Mouse (Mus musculus): Measurements from ENCODE around the gene Crocc2. TPM values are rescaled to one million over a fixed set of nuclear protein-coding genes. Genes with fewer than 3 reads are reported as not detected.

The Crocc2 gene
- polyA plus RNA-seq, 2 experiments, result 0.02 TPM; not detected in 1

DNA sequence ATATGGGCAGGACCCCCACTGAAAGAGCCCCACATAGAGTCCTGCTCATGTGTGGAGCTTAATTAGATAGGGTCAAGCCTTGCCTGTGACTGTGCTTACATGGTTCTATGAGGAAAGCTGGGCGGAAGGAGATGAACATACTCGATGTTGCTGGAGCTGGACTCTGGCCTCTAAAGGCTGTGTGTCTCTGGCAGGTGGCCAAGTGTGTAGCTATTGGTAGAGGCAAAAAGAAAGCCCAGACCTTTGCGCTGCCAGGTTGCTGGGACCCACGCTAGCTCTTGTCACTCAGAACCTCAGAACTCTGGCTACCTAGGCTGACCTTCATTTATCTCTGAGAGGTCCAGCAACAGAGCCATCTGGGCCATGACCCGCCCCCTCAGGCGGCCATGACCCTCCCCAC lies 30.0 kb upstream of the Crocc2 start:
- no peaks in the 10 kb centered on the region for H3K9me3 ChIP-seq (ENCODE audit: control insufficient read depth, low read length)
- H3K9ac ChIP-seq (replicated peaks), result no peak overlapping the region
- 54% methylated on average over 6 of the region's 6 CpGs for WGBS (ENCODE audit: insufficient replicate concordance)
- no peak overlapping the region for H3K4me3 ChIP-seq (ENCODE audit: insufficient read depth in 1 of 2, low read depth in 2 of 2, low read length in 2 of 2)
- H3K27ac ChIP-seq, result no peak overlapping the region
- H3K4me2 ChIP-seq (ENCODE audit: low read depth), result no peak overlapping the region
- H3K4me1 ChIP-seq (replicated peaks; ENCODE audit: control insufficient read depth in 2 of 2, insufficient read depth in 2 of 2, low read length in 1 of 2), result peaks cover 0 to 2% of the 10 kb centered on the region in 2 experiments; a peak in 1 of 4 replicates
- peak; percentile 69 for ATAC-seq (ENCODE audit: insufficient read depth)
- DNase-seq (ENCODE audit: low read depth in 3 of 3, low spot score in 3 of 3), result peak; percentile 24 to 45 (median 34)
- no peaks in the 10 kb centered on the region for H3K36me3 ChIP-seq (replicated peaks; ENCODE audit: control insufficient read depth, insufficient read depth, low read depth)
- TF ChIP-seq CTCF (IDR thresholded peaks at IDR 0.05; ENCODE audit: low read depth), result no peak
- TF ChIP-seq EP300 (IDR thresholded peaks at IDR 0.05; ENCODE audit: low read depth), result no peak
- H3K27me3 ChIP-seq (ENCODE audit: control insufficient read depth, insufficient read depth, low read length), result no peaks in the 10 kb centered on the region

DNA sequence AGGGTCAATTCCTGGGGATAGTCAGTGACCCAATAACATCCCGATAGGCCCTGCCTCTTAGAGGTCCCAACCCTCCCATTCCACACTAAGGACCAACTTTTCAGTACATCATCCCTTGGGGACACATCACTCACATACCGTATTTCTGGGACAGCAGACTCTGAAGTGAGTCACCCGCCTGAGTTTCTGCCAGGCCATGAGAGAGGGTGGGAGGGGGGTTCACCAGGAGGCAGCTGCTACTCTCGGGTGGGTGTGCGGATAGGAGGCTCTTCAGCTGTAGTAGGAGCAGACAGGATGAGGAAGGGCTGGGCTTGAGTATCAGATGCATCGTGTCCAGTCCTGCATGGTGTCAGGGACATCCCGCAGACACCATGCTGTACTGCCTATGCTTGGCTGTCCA lies 28.8 kb upstream of the Crocc2 start:
- no peak for TF ChIP-seq EP300 (IDR thresholded peaks at IDR 0.05; ENCODE audit: low read depth)
- Histone ChIP-seq H3K27me3 (ENCODE audit: control insufficient read depth, insufficient read depth, low read length) (no peaks in the 10 kb centered on the region), H3K27ac (no peak overlapping the region), H3K9me3 (ENCODE audit: control insufficient read depth, low read length) (no peaks in the 10 kb centered on the region), H3K4me2 (ENCODE audit: low read depth) (no peak overlapping the region), H3K4me1 (replicated peaks; ENCODE audit: control insufficient read depth in 2 of 2, insufficient read depth in 2 of 2, low read length in 1 of 2) (peaks cover 0 to 2% of the 10 kb centered on the region in 2 experiments; a peak in 1 of 4 replicates), H3K9ac (replicated peaks) (no peak overlapping the region), H3K36me3 (replicated peaks; ENCODE audit: control insufficient read depth, insufficient read depth, low read depth) (no peaks in the 10 kb centered on the region), H3K4me3 (ENCODE audit: insufficient read depth in 1 of 2, low read depth in 2 of 2, low read length in 2 of 2) (no peak overlapping the region)
- WGBS (ENCODE audit: insufficient replicate concordance), result 58% methylated on average over 7 of the region's 7 CpGs
- DNase-seq (ENCODE audit: low read depth in 3 of 3, low spot score in 3 of 3), result no peak
- no peak for ATAC-seq (ENCODE audit: insufficient read depth)

DNA sequence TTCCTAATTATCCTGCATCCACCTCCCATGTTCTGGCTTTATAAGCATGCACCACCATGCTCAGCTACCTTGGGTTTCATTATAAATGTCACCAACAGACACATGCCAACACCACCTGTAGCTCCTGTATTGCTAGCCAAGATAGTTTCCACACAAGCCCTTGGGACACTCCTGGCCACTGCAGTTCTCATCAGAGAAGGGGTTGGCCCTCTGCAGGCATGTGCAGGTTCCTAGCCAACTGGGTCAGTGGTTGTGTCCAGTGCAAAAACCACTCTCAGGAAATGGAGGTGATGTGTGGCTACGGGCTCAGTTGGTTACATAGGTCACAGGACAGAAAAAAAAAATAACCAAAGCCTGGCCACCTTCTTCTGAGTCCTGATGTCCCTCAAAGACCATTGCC lies 25.7 kb upstream of the Crocc2 start:
- H3K4me2 ChIP-seq (ENCODE audit: low read depth), result no peak overlapping the region
- H3K9me3 ChIP-seq (ENCODE audit: control insufficient read depth, low read length), result no peaks in the 10 kb centered on the region
- no peaks in the 10 kb centered on the region for H3K27me3 ChIP-seq (ENCODE audit: control insufficient read depth, insufficient read depth, low read length)
- peaks cover 0 to 2% of the 10 kb centered on the region in 2 experiments; a peak in 1 of 4 replicates for H3K4me1 ChIP-seq (replicated peaks; ENCODE audit: control insufficient read depth in 2 of 2, insufficient read depth in 2 of 2, low read length in 1 of 2)
- H3K9ac ChIP-seq (replicated peaks), result no peak overlapping the region
- no peak overlapping the region for H3K4me3 ChIP-seq (ENCODE audit: insufficient read depth in 1 of 2, low read depth in 2 of 2, low read length in 2 of 2)
- TF ChIP-seq EP300 (IDR thresholded peaks at IDR 0.05; ENCODE audit: low read depth), result no peak
- TF ChIP-seq CTCF (IDR thresholded peaks at IDR 0.05; ENCODE audit: low read depth), result no peak
- WGBS (ENCODE audit: insufficient replicate concordance), result 59% methylated on average over 1 of the region's 1 CpGs
- H3K36me3 ChIP-seq (replicated peaks; ENCODE audit: control insufficient read depth, insufficient read depth, low read depth), result no peaks in the 10 kb centered on the region
- H3K27ac ChIP-seq, result no peak overlapping the region
- DNase-seq (ENCODE audit: low read depth in 3 of 3, low spot score in 3 of 3) (no peak), ATAC-seq (ENCODE audit: insufficient read depth) (no peak)

DNA sequence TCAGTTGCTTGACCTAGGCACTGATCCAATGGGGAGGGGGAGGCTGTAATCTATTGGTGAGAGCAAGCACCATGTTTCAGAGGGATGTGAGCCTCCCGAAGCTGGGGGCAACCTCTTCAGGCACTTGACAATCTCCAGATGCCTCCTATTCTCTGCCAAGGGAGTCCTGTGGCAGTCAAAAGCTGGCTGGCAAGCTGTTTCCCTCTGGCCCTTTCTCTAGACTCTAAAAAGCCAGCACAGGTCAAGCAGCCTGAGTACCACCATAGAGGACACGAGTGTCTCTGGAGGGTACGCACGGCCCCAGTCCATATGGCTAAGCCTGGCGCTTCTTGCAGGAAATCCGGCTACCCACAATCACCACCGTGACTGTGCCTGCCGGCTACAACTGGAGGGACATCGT lies 24.3 kb upstream of the Crocc2 start:
- TF ChIP-seq EP300 (IDR thresholded peaks at IDR 0.05; ENCODE audit: low read depth) (no peak), CTCF (IDR thresholded peaks at IDR 0.05; ENCODE audit: low read depth) (no peak)
- DNase-seq (ENCODE audit: low read depth in 3 of 3, low spot score in 3 of 3) (no peak), ATAC-seq (ENCODE audit: insufficient read depth) (no peak)
- Histone ChIP-seq H3K4me3 (ENCODE audit: insufficient read depth in 1 of 2, low read depth in 2 of 2, low read length in 2 of 2) (no peak overlapping the region), H3K9ac (replicated peaks) (no peak overlapping the region), H3K36me3 (replicated peaks; ENCODE audit: control insufficient read depth, insufficient read depth, low read depth) (no peaks in the 10 kb centered on the region), H3K27me3 (ENCODE audit: control insufficient read depth, insufficient read depth, low read length) (no peaks in the 10 kb centered on the region), H3K4me2 (ENCODE audit: low read depth) (no peak overlapping the region), H3K27ac (no peak overlapping the region), H3K4me1 (replicated peaks; ENCODE audit: control insufficient read depth in 2 of 2, insufficient read depth in 2 of 2, low read length in 1 of 2) (no peaks in the 10 kb centered on the region), H3K9me3 (ENCODE audit: control insufficient read depth, low read length) (no peaks in the 10 kb centered on the region)
- WGBS (ENCODE audit: insufficient replicate concordance), result 57% methylated on average over 9 of the region's 9 CpGs

DNA sequence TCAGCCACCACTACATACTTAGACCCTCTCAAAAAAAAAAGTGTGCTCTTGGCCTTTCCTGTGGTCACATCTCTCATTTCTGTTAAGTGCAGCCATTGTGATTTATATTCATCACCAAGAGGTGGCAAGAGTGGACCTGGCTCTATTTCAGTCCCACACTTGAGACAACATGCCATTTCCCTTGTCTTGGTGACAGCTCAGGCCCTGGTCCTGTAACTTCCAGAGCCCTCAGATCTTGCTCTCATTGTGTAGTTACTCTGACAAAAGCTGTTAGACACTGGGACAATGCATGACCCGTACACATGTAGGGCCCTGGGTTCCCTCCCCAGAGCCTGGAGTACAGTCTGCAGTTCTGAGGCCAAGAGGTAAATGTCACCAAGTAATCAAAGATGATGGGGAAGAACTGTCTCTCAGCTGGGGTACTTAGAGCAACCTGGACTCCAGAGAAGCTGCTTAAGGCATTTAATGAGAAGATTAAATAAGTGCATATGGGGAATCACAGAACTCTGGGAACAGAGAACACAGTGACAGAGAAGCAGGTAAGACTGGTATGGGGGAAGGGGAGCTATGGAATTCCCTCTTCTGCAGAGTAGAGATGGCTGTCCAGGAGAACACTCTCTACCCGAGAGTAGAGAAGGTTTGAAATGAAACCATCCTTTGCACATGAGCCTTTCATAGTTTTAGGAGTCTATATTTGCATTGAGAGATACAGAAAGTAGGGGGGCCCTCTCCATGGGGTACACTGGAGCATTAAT lies 17.4 kb upstream of the Crocc2 start:
- H3K4me2 ChIP-seq (ENCODE audit: low read depth), result no peak overlapping the region
- no peaks in the 10 kb centered on the region for H3K4me1 ChIP-seq (replicated peaks; ENCODE audit: control insufficient read depth in 2 of 2, insufficient read depth in 2 of 2, low read length in 1 of 2)
- TF ChIP-seq CTCF (IDR thresholded peaks at IDR 0.05; ENCODE audit: low read depth) (no peak), EP300 (IDR thresholded peaks at IDR 0.05; ENCODE audit: low read depth) (no peak)
- WGBS (ENCODE audit: insufficient replicate concordance), result 37% methylated on average over 2 of the region's 2 CpGs
- H3K9me3 ChIP-seq (ENCODE audit: control insufficient read depth, low read length), result no peaks in the 10 kb centered on the region
- H3K27ac ChIP-seq, result no peak overlapping the region
- no peaks in the 10 kb centered on the region for H3K27me3 ChIP-seq (ENCODE audit: control insufficient read depth, insufficient read depth, low read length)
- no peak for ATAC-seq (ENCODE audit: insufficient read depth)
- H3K36me3 ChIP-seq (replicated peaks; ENCODE audit: control insufficient read depth, insufficient read depth, low read depth), result no peaks in the 10 kb centered on the region
- DNase-seq (ENCODE audit: low read depth in 3 of 3, low spot score in 3 of 3), result no peak
- H3K9ac ChIP-seq (replicated peaks), result no peak overlapping the region
- no peak overlapping the region for H3K4me3 ChIP-seq (ENCODE audit: insufficient read depth in 1 of 2, low read depth in 2 of 2, low read length in 2 of 2)
